Mouse (Mus musculus) neural tube, embryonic 13.5 days (tissue): ENCODE data around the gene Nt5m. TPM values are rescaled to one million over a fixed set of nuclear protein-coding genes. Genes with fewer than 3 reads are reported as not detected.

Experiments used
- ATAC-seq: fragments of 200-750 bp; cut with Nextera tagmentation; 2 replicates; pipeline ENCODE4 v1.8.0; 2017; ENCODE audit warnings: low read depth, mild to moderate bottlenecking, moderate TSS enrichment, moderate library complexity
- H3K27ac ChIP-seq: fragments of 300-500 bp; sonication (generic); replicated peaks from 2 replicates; pipeline ENCODE4 v1.5.1; 2015; ENCODE audit warnings: moderate library complexity, mild to moderate bottlenecking, inconsistent platforms
- H3K27me3 ChIP-seq: fragments of 300-500 bp; sonication (generic); 2 replicates; pipeline ENCODE4 v1.6.1; 2015; ENCODE audit warnings: mild to moderate bottlenecking, inconsistent platforms
- H3K36me3 ChIP-seq: fragments of 300-500 bp; sonication (generic); 2 replicates; pipeline ENCODE4 v1.6.1; 2015; ENCODE audit warnings: mild to moderate bottlenecking, inconsistent platforms
- H3K4me1 ChIP-seq: fragments of 300-500 bp; sonication (generic); replicated peaks from 2 replicates; pipeline ENCODE4 v1.6.1; 2015; ENCODE audit warnings: inconsistent platforms
- H3K4me2 ChIP-seq: fragments of 300-500 bp; sonication (generic); 2 replicates; pipeline ENCODE4 v1.6.1; 2015; ENCODE audit warnings: inconsistent platforms, mild to moderate bottlenecking, moderate library complexity
- H3K4me3 ChIP-seq: fragments of 300-500 bp; sonication (generic); 2 replicates; pipeline ENCODE4 v1.5.1; 2015; ENCODE audit warnings: mild to moderate bottlenecking, inconsistent platforms
- H3K9ac ChIP-seq: fragments of 300-500 bp; sonication (generic); 2 replicates; pipeline ENCODE4 v1.6.1; 2015; ENCODE audit warnings: moderate library complexity, mild to moderate bottlenecking, inconsistent platforms
- H3K9me3 ChIP-seq: fragments of 300-500 bp; sonication (generic); 2 replicates; pipeline ENCODE4 v1.6.1; 2016; ENCODE audit warnings: inconsistent platforms
- WGBS: fragments of 180-500 bp; shearing (Covaris S2); methylation state at CpG from one replicate; pipeline ENCODE4 v1.1.7; 2015; 5-methylcytosine and 5-hydroxymethylcytosine counted together
- polyA plus RNA-seq: library from polyadenylated mRNA; unstranded; fragments of >200 nt; fragmentation: Nextera tagmentation; extraction: Ambion mirVana; gene quantifications from 2 replicates; pipeline ENCODE4 v1.2.1, GENCODE M21; 2015

Gene Nt5m
- polyA plus RNA-seq: 63.8 and 70.7 TPM in 2 replicates

- peak within 1 kb of the TSS; percentile 72 for H3K4me3 ChIP-seq
- H3K9ac ChIP-seq: peak within 1 kb of the TSS; percentile 87
- H3K27me3 ChIP-seq: no peaks in the 10 kb centered on the region
- H3K36me3 ChIP-seq: peaks cover 27% of the 10 kb centered on the region
- H3K9me3 ChIP-seq: no peaks in the 10 kb centered on the region
- peak; percentile 98 for ATAC-seq
- H3K4me2 ChIP-seq: peak within 1 kb of the TSS; percentile 76
- H3K4me1 ChIP-seq: peaks cover 28% of the 10 kb centered on the region
- H3K27ac ChIP-seq: peak within 1 kb of the TSS; percentile 96
- 0% methylated on average over 24 of the region's 24 CpGs for WGBS
Measured at GRCm38 (mm10) chr11:59839008-59839458, at the start of gene Nt5m. Gene Nt5m, plus strand, starts transcription at chr11:59839447.

DNA sequence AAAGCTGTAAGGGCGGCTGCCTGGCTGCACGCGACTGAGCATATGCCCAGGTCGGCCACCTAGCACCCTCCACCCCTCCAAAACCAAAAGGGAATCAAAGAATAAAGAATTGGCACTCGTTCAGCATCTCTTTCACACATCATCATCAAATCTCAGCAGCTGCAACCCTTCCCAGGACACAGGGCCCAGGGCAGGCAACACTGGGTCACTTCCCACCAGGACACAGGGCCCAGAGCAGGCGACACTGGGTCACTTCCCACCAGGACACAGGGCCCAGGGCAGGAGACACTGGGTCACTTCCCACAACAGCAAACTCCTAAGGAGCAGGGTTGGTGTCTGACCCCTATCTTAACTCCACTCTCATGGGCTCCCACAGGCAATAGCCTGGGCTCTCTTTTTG lies 45.9 kb upstream of the Nt5m start:
- H3K36me3 ChIP-seq: peaks cover 72% of the 10 kb centered on the region
- H3K4me3 ChIP-seq: no peak overlapping the region
- no peaks in the 10 kb centered on the region for H3K4me1 ChIP-seq
- no peak overlapping the region for H3K9ac ChIP-seq
- no peak for ATAC-seq
- H3K27ac ChIP-seq: no peak overlapping the region
- H3K9me3 ChIP-seq: no peaks in the 10 kb centered on the region
- 96% methylated on average over 6 of the region's 6 CpGs for WGBS
- H3K4me2 ChIP-seq: no peak overlapping the region
- no peaks in the 10 kb centered on the region for H3K27me3 ChIP-seq

GRCm38 (mm10) chr11:59800412-59800811 lies 38.8 kb upstream of the Nt5m start:
- H3K27me3 ChIP-seq: no peaks in the 10 kb centered on the region
- peaks cover 98% of the 10 kb centered on the region for H3K36me3 ChIP-seq
- H3K9me3 ChIP-seq: no peaks in the 10 kb centered on the region
- no peak overlapping the region for H3K9ac ChIP-seq
- H3K27ac ChIP-seq: no peak overlapping the region
- ATAC-seq: no peak
- H3K4me3 ChIP-seq: no peak overlapping the region
- 95% methylated on average over 10 of the region's 10 CpGs for WGBS
- H3K4me2 ChIP-seq: no peak overlapping the region
- H3K4me1 ChIP-seq: no peaks in the 10 kb centered on the region

GRCm38 (mm10) chr11:59801881-59802280 lies 37.4 kb upstream of the Nt5m start:
- Histone ChIP-seq H3K4me2 (no peak overlapping the region), H3K27me3 (no peaks in the 10 kb centered on the region), H3K4me3 (no peak overlapping the region), H3K27ac (no peak overlapping the region), H3K9me3 (no peaks in the 10 kb centered on the region), H3K4me1 (no peaks in the 10 kb centered on the region), H3K9ac (no peak overlapping the region), H3K36me3 (peaks cover 98% of the 10 kb centered on the region)
- 97% methylated on average over 8 of the region's 8 CpGs for WGBS
- ATAC-seq: no peak

DNA sequence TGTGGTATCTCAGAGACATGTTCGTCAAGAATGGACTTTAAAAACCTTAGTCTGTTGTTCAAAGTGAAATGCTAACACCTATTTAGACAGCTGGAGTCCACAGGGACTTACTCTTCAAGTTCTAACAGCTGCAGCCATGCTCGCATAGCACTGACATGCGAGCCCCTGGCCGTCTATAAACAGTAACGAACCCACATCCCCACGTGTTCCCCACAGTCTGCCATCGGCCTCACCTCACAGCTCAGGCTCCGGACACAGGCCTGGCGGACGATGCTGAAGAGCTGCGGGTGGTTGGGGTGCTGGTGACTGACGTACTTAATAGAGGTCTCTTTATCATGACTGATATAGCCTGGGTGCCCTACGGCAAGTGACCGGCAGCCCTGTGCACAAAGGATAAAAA lies 35.7 kb upstream of the Nt5m start:
- no peak overlapping the region for H3K4me2 ChIP-seq
- H3K4me3 ChIP-seq: no peak overlapping the region
- no peak for ATAC-seq
- H3K27me3 ChIP-seq: no peaks in the 10 kb centered on the region
- WGBS: 89% methylated on average over 14 of the region's 14 CpGs
- peaks cover 7% of the 10 kb centered on the region for H3K4me1 ChIP-seq
- no peak overlapping the region for H3K27ac ChIP-seq
- H3K9ac ChIP-seq: no peak overlapping the region
- H3K36me3 ChIP-seq: peaks cover 93% of the 10 kb centered on the region
- H3K9me3 ChIP-seq: no peaks in the 10 kb centered on the region

DNA sequence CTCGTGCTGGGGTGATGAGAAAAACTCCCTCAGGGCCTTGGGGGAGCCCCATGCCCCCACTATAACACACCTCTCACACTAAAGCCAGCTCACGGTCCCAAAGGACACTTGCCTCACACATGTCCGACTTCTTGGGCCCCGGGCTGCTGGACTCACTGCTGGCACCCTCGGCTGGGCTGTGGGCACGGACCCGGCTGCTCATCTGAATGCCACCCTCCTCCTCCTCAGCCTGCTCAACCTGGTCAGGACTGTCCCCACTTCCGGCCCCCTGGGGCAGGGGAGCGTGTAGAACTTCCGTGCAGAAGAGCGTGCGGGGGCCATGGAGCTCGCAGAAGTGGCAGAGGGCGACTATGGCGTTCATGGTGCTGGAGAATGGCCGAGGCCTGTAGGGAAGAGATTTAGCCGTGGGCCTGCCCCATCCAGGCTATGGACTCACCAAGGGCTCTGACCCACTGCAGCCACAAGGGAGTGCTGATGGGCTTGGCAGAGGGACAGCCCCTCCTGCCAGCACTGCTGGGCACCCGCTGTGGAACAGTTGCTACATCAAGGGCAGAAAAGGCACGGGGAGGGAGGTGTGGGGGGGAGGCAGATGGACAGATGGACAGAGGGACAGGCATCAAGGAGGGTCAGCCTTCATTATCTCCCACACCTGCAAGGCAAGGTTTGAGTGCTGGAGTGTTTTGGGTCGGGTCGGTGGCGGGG lies 34.7 kb upstream of the Nt5m start:
- Histone ChIP-seq H3K27me3 (no peaks in the 10 kb centered on the region), H3K9me3 (no peaks in the 10 kb centered on the region), H3K9ac (no peak overlapping the region), H3K27ac (no peak overlapping the region), H3K4me1 (peaks cover 15% of the 10 kb centered on the region), H3K4me3 (no peak overlapping the region), H3K36me3 (peaks cover 83% of the 10 kb centered on the region), H3K4me2 (no peak overlapping the region)
- no peak for ATAC-seq
- WGBS: 96% methylated on average over 22 of the region's 22 CpGs

- Histone ChIP-seq H3K4me2 (no peak overlapping the region), H3K27ac (no peak overlapping the region), H3K9me3 (no peaks in the 10 kb centered on the region), H3K36me3 (peaks cover 76% of the 10 kb centered on the region), H3K9ac (no peak overlapping the region), H3K4me1 (peaks cover 15% of the 10 kb centered on the region), H3K4me3 (no peak overlapping the region), H3K27me3 (no peaks in the 10 kb centered on the region)
- ATAC-seq: no peak
- WGBS: 93% methylated on average over 1 of the region's 1 CpGs
Measured at GRCm38 (mm10) chr11:59805256-59805655, 34.0 kb upstream of the Nt5m start.

DNA sequence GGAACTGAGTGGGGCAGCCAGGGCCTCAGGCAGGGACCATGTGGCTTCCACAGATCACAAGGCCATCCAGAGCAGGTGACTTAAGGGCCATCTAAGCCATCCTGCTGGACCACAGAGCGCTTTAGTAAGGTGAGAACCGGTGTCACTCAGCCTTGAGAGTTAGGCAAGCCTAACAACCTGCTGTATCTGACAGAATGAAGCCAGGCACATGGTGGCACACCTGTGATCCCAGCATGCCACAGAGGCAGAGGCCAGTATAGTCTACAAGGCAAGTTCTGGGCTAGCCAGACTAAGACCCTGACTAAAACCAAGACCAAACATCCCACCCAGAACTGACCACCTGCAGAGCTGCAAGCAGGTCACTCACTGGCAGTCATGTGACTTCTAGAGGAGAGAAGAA lies 33.6 kb upstream of the Nt5m start:
- ATAC-seq: no peak
- Histone ChIP-seq H3K4me3 (no peak overlapping the region), H3K9ac (no peak overlapping the region), H3K36me3 (peaks cover 72% of the 10 kb centered on the region), H3K4me2 (no peak overlapping the region), H3K9me3 (no peaks in the 10 kb centered on the region), H3K4me1 (peaks cover 17% of the 10 kb centered on the region), H3K27me3 (no peaks in the 10 kb centered on the region), H3K27ac (no peak overlapping the region)
- whole genome bisulfite sequencing: 92% methylated on average over 2 of the region's 2 CpGs

- H3K4me3 ChIP-seq: peak overlapping the region; percentile 63
- peak overlapping the region; percentile 84 for H3K4me2 ChIP-seq
- no peak for ATAC-seq
- peak overlapping the region; percentile 88 for H3K9ac ChIP-seq
- no peaks in the 10 kb centered on the region for H3K9me3 ChIP-seq
- no peaks in the 10 kb centered on the region for H3K27me3 ChIP-seq
- H3K36me3 ChIP-seq: peaks cover 45% of the 10 kb centered on the region
- peaks cover 20% of the 10 kb centered on the region for H3K4me1 ChIP-seq
- no peak overlapping the region for H3K27ac ChIP-seq
- WGBS: 71% methylated on average over 14 of the region's 14 CpGs
Measured at GRCm38 (mm10) chr11:59808170-59808960, 30.9 kb upstream of the Nt5m start.

GRCm38 (mm10) chr11:59809071-59809669 lies 30.1 kb upstream of the Nt5m start:
- peaks cover 20% of the 10 kb centered on the region for H3K4me1 ChIP-seq
- no peaks in the 10 kb centered on the region for H3K9me3 ChIP-seq
- under 1% methylated on average over 15 of the region's 15 CpGs for WGBS
- H3K27ac ChIP-seq: peak overlapping the region; percentile 98
- peak overlapping the region; percentile 88 for H3K9ac ChIP-seq
- H3K27me3 ChIP-seq: no peaks in the 10 kb centered on the region
- peak; percentile 6 for ATAC-seq
- peak overlapping the region; percentile 84 for H3K4me2 ChIP-seq
- H3K36me3 ChIP-seq: peaks cover 37% of the 10 kb centered on the region
- peak overlapping the region; percentile 63 for H3K4me3 ChIP-seq

DNA sequence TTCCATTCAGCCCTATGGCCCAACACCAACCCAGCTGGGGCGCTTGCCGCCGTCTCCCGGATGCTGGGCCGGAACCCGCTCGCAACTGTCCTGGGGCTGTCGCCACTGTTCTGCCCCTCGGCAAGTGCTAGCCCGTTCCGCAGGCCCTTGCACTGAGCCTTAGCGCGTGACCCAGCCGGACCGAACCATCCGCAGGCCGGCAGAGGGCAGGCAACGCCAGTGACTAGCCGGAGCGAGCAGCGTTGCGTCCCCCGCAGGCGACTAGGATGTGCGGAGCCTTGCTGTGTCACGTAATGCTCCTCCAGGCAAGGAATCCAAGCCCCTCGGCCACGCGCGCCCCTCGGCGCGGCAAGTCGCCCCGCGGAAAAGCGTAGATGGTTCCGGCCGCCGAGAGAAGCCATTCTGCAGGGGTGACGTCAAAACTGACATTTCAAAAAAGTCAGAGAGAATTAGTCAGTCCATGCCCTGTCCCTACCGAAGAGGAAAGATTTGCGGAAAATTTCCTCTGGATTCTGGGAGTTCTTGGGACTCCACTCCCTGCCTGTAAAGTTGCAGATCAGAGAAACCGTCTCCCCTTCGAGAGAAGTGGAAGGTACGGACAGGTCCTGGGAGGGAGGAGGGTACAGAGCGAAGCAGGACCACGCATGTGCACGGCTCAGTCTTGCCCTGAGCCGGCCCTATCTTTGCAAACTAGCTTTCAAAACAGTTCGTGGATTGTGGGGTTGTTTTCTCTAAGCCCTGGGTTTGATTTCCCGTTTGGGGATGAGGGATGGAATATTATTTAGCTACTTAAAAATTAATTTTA lies 29.4 kb upstream of the Nt5m start, which contains the start of gene Flcn:
TSS of gene Flcn (minus strand) at position 347 of the 805 bp plus-strand sequence.
- peaks cover 30% of the 10 kb centered on the region for H3K36me3 ChIP-seq
- H3K27ac ChIP-seq: peak within 1 kb of the TSS; percentile 98
- ATAC-seq: peak; percentile 98
- peak within 1 kb of the TSS; percentile 63 for H3K4me3 ChIP-seq
- WGBS: under 1% methylated on average over 52 of the region's 52 CpGs
- H3K9me3 ChIP-seq: no peaks in the 10 kb centered on the region
- peak within 1 kb of the TSS; percentile 84 for H3K4me2 ChIP-seq
- H3K4me1 ChIP-seq: peaks cover 20% of the 10 kb centered on the region
- no peaks in the 10 kb centered on the region for H3K27me3 ChIP-seq
- peak within 1 kb of the TSS; percentile 88 for H3K9ac ChIP-seq
